Mouse (Mus musculus): ENCODE data around the gene Lipt2. TPM values are rescaled to one million over a fixed set of nuclear protein-coding genes. Genes with fewer than 3 reads are reported as not detected.

Gene Lipt2
- total RNA-seq, 2 experiments from 2014 or later = 5.5 to 5.7 TPM

DNA sequence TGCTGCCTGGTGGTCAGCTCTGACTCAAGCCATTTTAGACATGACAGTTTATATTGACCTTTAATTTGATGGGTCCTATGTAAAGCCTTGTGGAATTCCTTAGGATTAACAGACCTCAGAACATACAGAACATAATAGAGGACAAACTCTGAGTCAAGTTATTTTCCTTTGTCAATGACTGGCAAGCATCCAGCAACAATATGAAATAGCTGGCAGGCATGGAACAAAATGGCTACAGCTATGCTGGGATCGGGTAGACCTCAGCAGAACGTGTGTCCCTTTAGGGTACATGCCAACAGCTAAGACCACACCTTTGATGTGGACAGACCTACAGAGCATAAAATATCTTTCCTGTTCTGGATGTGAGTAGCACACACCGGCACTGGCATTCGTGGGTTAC lies 4.4 kb downstream of the Lipt2 start:
- DNase-seq = no peak
- intact Hi-C loops (cut with DNase I) = no loop called here

DNA sequence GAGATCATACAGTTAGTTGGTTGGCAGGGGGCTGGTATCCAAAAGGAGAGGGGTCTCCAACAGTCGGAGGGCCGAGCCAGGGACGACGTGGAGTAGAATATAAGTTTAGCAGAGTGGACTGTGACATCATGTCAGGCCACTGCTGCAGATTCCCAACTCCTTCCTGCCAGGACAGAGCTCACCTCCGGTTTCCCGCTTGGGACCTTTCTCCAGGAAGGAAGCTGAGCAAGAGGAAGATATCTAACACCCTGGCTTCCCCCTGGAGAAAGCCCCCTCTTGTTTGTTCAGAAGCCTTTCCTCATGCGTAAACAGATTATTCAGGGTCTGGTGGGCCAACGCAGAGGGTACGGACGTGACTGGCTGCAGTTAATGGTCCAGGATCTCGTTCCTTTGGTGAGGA lies 9.6 kb downstream of the Lipt2 start:
- intact Hi-C loops (cut with DNase I) = no loop called here
- no peak for DNase-seq

DNA sequence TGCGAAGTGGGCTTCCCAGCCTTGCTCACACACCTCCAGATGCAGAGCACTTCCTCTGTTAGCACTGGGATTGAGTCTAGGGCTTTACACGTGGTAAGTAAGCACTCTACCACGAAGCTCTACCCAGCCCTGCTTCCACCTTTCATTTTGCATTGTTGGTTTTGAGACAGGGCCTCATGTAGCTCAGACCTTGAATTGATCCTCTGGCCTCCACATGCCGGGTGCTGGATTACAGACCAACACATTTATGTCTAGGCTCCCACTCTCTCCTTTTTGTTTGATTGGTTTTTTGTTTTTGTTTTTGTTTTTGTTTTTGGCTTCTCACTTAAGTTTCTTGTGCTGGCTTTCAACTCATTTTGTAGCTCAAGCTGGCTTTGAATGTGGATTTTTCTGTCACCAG lies 11.7 kb downstream of the Lipt2 start:
- intact Hi-C loops (cut with DNase I) = no loop called here

DNA sequence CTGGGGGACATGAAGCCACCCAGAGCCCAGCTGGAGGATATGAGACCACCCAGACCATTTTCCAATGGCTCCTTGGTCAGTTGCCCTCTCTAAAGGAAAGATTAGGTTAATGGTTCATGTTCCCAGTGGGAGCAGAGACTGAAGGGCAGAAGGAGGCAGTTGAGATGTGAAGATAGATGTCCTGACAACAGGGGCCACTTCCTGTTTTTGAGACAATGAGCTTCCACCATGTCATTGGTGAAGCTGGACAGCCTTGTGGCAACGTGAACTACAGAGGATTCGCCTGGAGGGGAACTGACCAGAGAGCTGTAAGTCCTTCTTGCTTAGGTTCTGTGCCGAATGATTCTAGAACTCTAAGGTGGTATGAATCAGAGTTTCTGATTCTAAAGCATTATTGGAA lies 17.2 kb downstream of the Lipt2 start, which contains the start of gene Kcne3:
Kcne3 (plus strand) TSS at position 234 of the 400 bp plus-strand sequence.
- DNase-seq = no peak
- intact Hi-C loops (cut with DNase I) = no loop called here

More for the DNA sequence above, 11.7 kb downstream of the Lipt2 start:
- DNase-seq = no peak

DNA sequence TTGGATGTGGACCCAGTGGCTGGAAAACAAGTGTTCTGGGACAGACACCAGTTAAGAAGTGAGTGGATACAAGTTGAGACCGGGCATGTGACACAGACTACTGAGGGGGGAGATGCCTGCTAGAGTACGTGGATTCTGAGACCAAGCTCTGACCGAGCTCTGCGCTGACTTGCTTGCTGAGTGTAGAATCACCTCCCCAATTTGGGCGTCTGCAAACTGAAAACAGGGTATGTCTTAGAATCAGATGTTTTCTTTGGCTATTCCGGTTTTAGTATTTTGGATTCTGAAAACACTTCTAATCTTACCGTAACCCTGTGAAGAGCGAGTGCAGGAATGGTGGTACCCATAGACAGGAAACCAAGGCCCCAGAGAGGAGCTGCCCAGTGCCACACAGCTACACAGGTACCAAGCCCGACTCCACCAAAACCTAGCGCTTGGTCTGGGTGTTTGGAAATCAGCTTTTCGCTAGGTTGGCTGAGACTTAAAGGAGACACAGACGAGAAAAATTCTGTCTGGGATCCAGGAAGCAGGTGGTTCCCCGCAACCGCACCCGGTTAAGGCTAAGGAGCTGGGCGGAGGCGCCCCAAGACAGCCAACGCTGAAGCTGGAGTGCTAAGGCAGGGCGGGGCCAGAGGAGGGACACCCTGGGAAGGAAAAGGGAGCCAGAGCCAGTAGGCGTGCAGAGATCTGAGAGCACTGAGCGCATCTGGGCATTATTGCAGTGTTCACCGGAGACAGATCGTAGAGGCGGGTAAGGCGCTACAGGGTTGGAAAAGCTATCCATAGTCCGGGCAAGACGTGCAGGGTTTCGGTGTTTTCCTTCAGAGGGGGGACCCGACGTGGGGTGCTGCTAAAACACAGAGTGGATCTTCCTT lies 19.2 kb downstream of the Lipt2 start:
- peak; percentile 55 to 59 for DNase-seq
- intact Hi-C loops (cut with DNase I) = no loop called here

DNA sequence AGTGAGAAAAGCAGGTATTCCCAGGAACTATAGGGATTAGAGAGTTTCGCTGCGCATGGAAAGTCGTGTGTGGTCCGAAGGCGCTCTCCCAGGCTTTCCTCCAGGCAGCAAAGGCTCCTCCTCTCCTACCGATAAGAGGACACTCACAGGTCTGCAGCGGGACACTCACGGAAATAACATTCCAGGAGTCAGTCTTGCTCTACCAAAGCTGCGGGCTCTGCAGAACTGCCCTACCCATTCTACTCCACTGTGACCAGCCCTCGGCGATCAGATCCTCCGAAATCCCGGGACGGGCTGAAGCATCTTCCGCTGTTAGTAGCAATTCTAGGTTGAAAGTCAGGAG lies 19.8 kb downstream of the Lipt2 start:
- intact Hi-C loops (cut with DNase I) = no loop called here
- DNase-seq = no peak

DNA sequence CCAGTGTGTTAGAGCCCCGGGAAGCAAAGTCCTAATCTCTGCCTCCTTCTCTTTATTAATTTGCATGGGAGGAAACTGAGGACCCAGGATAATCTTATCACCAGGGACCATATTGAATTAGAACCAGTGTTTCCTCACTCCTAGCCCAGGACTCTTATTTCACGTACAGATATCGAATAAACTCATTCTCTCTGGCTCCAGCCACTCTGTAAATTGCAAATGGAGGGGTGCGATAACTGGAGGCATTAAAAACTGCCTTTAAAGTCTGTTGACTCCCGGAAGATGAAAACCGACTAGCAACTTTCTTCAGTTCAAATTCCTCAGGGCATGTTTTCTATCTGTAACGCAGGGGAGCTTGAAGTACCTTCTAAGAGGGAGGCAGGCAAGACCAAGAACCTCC lies 20.3 kb downstream of the Lipt2 start:
- intact Hi-C loops (cut with DNase I) = no loop called here
- DNase-seq = no peak

DNA sequence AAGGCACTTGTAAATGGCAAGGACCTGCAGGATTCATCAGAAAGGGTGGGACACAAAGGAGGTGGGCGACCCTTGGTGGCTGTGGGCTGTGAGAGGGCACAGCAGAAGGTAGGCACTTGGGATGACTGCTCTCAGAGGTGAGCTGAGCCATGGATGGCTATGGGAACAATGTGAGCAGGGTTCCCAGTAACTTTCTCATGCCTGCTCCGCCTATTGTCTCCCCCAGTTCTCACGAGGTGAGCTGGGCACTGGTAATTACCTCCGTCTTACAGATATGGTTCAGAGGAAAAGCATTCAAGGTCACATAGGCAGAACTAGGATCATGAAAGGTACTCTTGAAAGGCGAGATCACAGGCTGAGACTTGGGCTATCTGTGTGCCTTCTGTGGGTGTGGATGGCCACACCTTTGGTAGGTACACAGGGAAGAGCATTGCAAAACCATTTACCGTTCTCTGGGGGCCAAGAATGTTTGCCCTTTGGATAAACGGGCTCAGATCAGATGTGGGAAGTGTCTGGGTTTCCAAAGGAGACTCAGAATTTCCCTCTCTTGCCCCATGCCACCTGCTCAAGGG lies 20.8 kb downstream of the Lipt2 start:
- no peak for DNase-seq
- intact Hi-C loops (cut with DNase I) = no loop called here

DNA sequence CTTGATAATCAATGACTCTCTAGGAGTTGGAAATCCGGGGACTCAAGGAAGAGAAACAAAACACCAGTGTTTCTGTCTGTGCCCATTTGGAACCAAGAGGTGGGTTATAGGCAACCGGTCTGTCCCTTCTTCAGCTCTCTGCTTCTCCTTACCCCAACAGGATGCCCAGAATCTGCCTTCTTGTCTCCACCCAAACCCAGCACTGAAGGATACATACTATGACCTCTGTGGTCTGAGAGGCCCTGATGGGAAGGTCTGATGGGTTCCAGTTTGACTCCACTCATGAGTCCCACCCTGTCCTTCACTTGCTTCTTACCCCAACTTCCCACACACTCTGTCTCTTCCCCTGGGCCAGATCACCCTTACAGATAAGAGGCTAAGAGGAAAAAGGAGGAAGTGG lies 22.1 kb downstream of the Lipt2 start:
- intact Hi-C loops (cut with DNase I) = no loop called here

DNA sequence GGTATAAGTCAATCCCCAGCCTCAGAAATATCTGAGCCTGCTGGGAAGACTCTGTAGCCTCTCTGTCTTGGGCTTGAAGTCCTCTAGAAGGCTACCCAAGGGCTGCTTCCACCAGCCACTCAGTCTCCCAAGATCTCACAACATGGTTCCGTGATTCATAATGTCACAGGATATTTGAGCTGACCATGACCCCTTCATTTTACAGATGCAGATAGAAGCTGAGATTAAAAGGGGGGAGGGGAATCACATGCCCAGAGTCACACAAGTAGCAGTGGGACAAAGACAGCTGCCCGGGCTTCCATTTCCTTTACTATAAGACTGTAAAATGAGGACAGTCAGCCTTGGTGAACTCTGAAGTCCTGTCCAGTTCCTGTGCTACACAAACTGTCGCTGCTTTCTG lies 22.5 kb downstream of the Lipt2 start:
- no peak for DNase-seq
- intact Hi-C loops (cut with DNase I) = no loop called here

More for the DNA sequence above, 22.1 kb downstream of the Lipt2 start:
- DNase-seq = no peak

DNA sequence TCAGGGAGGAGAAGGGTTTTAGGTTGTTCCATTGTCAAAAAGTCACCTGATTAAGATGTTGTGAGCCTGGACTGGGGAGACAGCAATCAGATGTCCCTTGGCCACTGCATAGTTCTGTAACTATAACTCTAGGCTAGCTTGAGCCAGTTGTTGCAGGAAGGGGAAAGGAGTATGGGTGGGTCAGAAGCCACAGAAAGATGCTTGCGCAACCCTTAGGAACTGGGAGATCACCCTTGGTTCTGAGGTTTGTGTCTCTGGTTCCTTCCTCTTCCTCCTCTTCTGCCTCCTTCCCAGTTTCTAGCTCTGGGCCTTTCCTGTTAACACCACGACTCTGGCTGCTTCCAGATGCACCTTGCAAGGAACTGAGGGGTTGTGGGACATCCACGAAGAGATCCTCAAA lies 23.3 kb downstream of the Lipt2 start:
- intact Hi-C loops (cut with DNase I) = no loop called here
- no peak for DNase-seq

DNA sequence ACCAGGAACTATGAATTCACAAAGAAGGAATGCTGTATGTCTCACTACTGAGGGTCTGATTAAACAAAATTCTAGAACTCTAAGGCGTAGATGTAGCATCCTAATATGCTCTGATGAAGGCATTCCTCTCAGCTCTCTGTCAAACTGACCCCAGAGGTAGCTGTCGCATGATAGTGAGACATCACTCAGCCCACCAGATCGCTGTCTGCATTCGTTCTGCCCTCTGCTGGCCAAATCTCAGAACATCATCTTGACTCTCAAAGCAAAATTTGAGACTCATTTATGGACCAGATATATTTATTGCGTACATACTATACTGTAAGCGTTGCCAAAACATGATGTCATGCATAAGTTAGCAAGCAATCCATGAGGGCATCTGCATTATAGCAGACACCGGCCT lies 28.5 kb downstream of the Lipt2 start:
- intact Hi-C loops (cut with DNase I) = loop anchor here (1.0 to 5.0 kb wide), 4 partner anchors 28 to 199 kb away; partner anchors contain the start of genes Chrdl2 and Lipt2
- DNase-seq = peak; percentile 19 to 59

DNA sequence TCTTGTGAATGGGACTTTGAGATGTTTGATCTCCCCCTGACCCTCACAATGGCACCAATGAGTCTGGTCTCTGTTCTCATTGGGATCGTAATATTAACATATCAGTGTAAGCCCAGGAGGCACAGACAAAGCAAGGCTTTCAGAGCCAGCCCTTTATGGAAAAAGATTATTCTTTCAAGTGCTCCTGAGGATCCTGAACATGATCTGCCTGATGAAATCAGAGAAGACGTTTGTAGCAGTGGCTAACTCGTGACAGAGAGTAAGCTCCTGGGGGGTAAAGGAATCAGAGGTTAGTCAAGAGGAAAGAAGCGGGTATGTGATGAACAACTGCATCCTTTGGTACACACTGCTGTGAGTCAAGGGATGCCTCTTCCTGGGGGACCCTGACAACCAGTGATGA lies 31.1 kb downstream of the Lipt2 start:
- DNase-seq = no peak
- intact Hi-C loops (cut with DNase I) = no loop called here

DNA sequence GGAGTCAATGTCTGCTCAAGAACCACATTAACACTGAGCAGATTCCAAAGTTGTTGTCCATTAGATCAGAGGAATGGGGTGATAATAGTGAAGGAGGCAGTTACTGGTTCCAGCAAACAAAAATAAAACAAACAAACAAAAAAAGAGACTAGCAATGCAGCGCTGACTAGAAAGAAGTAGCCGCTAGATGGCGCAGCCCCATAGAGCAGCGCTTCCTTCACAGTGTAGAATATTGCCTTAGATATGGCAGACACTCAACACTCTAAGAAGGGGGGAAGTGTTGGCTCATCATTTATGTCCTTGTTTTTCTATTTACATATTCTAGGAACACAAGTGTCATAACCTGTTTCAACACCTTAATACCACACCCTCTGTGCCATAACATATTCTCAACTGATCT lies 31.7 kb downstream of the Lipt2 start:
- DNase-seq = peak; percentile 43 to 67
- intact Hi-C loops (cut with DNase I) = loop anchor here (1.0 kb wide), 1 partner anchor 44 kb away; no protein-coding TSS in a partner anchor

DNA sequence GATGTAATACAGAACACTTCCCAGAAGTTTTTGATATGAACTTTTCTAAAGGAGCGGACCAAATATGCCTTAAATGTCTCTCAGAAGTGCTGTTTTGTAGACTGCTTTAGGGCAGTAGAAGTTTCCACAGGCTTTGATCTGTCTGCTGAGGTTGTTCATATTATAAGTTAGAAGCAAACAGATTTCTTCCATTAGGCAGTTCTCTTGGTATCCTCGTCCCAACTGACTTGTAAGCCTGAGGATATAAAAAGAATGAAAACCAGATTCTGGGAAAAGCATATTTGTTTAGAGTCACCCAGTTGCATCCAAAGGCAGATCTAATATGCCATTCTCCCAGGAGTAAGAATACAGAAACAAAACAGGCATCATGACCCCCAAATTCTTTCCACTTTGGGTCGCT lies 42.1 kb downstream of the Lipt2 start:
- no peak for DNase-seq
- intact Hi-C loops (cut with DNase I) = no loop called here

DNA sequence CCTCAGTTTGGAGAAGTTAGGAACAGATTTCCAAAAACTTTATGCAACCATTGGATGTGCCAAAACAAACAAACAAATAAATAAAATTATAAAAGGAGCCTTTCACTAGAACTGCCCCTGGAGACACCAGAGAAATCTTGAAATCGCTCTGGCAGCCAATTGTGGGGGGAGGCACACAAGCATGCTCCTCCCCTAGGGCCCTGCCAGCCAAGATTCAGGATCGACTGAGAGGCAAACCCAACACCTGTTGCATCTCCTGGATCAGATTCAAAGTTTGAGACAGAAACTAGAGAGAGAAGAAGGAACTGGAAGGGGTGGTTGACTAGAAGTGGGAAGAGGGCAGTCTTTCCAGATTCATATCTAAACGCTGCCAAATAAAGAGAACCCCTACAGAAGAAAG lies 44.5 kb downstream of the Lipt2 start:
- intact Hi-C loops (cut with DNase I) = no loop called here
- no peak for DNase-seq

DNA sequence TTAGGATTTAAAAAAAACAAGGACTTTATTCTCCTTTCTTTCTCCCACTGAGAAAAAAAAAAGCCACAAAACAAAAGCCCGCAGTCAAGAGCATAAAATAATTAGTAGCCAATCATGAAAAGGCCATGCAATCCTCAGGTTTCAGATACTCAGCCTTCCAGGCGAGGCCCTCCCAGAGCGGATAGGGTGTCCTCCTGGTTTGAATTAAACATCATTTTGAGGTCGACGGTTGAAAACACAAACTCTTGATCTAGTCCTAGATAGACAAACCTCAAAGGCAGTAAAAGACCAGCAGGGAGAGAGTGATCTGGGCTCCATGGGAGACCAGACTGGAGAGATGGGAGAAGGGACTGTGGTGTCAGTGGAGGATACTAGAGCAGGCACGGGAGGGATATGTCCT lies 45.8 kb downstream of the Lipt2 start:
- intact Hi-C loops (cut with DNase I) = no loop called here
- no peak for DNase-seq

DNA sequence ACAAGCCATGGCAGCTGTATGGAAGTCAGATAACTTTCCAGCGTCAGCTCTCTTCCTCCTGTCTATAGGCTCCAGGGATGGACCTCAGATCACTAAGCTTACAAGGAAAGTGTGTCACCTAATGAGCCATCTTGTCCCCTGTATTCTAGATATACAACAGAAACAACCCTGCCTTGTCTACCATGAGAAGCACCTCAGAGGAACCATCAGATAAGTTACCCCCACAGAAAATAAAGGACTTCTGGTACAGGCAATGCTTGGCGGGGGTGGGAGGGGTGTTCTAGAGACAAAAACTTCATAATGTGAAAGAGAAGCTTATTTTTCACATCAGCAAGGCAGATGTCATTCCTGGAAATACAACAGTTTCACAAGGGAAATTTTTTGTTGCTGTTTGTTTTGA lies 47.1 kb downstream of the Lipt2 start:
- no peak for DNase-seq
- intact Hi-C loops (cut with DNase I) = no loop called here

DNA sequence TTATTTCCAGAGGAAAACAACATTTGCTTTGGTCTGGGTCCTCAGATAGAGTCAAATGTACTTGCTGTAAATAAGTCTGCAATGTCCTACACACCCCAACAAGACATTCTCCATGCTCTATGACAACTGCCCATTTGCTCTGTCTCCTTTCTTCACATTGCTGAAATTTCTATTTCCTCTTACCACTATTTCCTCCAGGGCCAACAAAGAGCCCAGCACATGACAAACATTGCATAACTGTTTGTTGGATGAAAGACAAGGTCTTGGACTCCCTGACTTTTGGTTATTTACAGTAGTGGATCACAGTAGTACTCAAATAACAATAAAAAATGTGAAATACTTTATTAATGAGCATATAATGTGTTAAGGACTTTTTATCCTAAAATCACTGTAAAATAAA lies 48.8 kb downstream of the Lipt2 start:
- DNase-seq = no peak
- intact Hi-C loops (cut with DNase I) = no loop called here

All from heart, postnatal 36 days (tissue).